ENCODE assay signal across 33 mouse cellular contexts in the genomic region with DNA sequence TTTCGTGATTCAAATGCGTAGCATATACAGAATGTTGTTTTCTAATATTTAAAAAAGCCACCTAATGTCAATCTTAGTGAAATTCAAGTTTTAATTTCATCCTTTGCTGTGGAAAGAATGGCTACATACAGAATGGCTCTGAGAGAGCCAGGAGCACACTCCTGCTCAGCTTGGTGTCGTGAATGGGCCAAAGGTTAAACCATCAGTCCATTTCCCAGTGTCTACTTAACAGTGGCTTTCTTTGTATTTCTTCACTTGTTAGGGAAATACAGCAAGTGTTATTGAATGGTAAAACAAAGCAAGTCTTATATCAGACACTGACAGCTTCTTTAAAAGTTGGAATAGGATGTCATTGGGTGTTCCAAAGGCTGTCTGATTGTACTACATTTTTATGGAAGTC.
DNase-seq lines count a peak whose midpoint lies in the region; ATAC-seq and TF ChIP-seq lines count a peak whose summit lies in the region.
"Had no signal": no experiment of that assay in that cellular context is flagged by ENCODE, and none has a peak within 500 bp of the region (broad histone marks: within the 10 kb centered on the region; RNA-seq: fewer than 3 reads in every experiment).

No protein-coding gene starts in this region.

- no peak overlapping the region for H3K9ac ChIP-seq in hindbrain, postnatal 0 days (replicated peaks; ENCODE audit: low read length)
- H3K9ac ChIP-seq in hindbrain, embryonic 13.5 days, result no peak overlapping the region
- no peak overlapping the region for H3K9ac ChIP-seq in neural tube, embryonic 11.5 days (ENCODE audit: low read length)
- H3K9ac ChIP-seq in neural tube, embryonic 15.5 days (replicated peaks), result no peak overlapping the region
- H3K9ac ChIP-seq: heart, embryonic 12.5 days; liver, embryonic 14.5 days; midbrain, embryonic 15.5 days; neural tube, embryonic 13.5 days; stomach, embryonic 15.5 days had no signal

- no peak overlapping the region for H3K4me2 ChIP-seq in hindbrain, postnatal 0 days (ENCODE audit: low read depth, low read length)
- H3K4me2 ChIP-seq in hindbrain, embryonic 13.5 days, result no peak overlapping the region
- no peak overlapping the region for H3K4me2 ChIP-seq in neural tube, embryonic 11.5 days (ENCODE audit: low read depth)
- H3K4me2 ChIP-seq in neural tube, embryonic 15.5 days, result no peak overlapping the region
- H3K4me2 ChIP-seq: heart, embryonic 12.5 days; midbrain, embryonic 15.5 days; neural tube, embryonic 13.5 days; stomach, embryonic 15.5 days had no signal

- no peaks in the 10 kb centered on the region for H3K9me3 ChIP-seq in hindbrain, postnatal 0 days (ENCODE audit: low read length)
- H3K9me3 ChIP-seq in hindbrain, embryonic 13.5 days, result no peaks in the 10 kb centered on the region
- H3K9me3 ChIP-seq in neural tube, embryonic 11.5 days (ENCODE audit: control insufficient read depth, low read length), result no peaks in the 10 kb centered on the region
- no peaks in the 10 kb centered on the region for H3K9me3 ChIP-seq in neural tube, embryonic 15.5 days (replicated peaks)
- H3K9me3 ChIP-seq: G1E; heart, embryonic 12.5 days; midbrain, embryonic 10.5 days; midbrain, embryonic 15.5 days; neural tube, embryonic 13.5 days; stomach, embryonic 15.5 days had no signal

- H3K4me3 ChIP-seq in hindbrain, postnatal 0 days (ENCODE audit: low read length), result no peak overlapping the region
- no peak overlapping the region for H3K4me3 ChIP-seq in hindbrain, embryonic 13.5 days
- no peak overlapping the region for H3K4me3 ChIP-seq in neural tube, embryonic 11.5 days (ENCODE audit: low read depth, low read length)
- H3K4me3 ChIP-seq in neural tube, embryonic 15.5 days (replicated peaks), result no peak overlapping the region
- H3K4me3 ChIP-seq: erythroblast, embryonic 14.5 days; gastrocnemius, adult 2 months; heart, embryonic 12.5 days; left cerebral cortex, adult 2 months; midbrain, embryonic 10.5 days; midbrain, embryonic 15.5 days; myocyte; neural tube, embryonic 13.5 days; stomach, embryonic 15.5 days had no signal

- no peaks in the 10 kb centered on the region for H3K36me3 ChIP-seq in hindbrain, postnatal 0 days (ENCODE audit: insufficient read depth, low read length)
- H3K36me3 ChIP-seq in hindbrain, embryonic 13.5 days, result no peaks in the 10 kb centered on the region
- H3K36me3 ChIP-seq in neural tube, embryonic 11.5 days (ENCODE audit: control insufficient read depth, insufficient read depth, low read length), result no peaks in the 10 kb centered on the region
- no peaks in the 10 kb centered on the region for H3K36me3 ChIP-seq in neural tube, embryonic 15.5 days
- H3K36me3 ChIP-seq: G1E; heart, embryonic 12.5 days; midbrain, embryonic 10.5 days; midbrain, embryonic 15.5 days; neural tube, embryonic 13.5 days; stomach, embryonic 15.5 days had no signal

- WGBS in hindbrain, postnatal 0 days, result 68% methylated on average over 3 of the region's 3 CpGs
- WGBS in hindbrain, embryonic 13.5 days, result 64% methylated on average over 3 of the region's 3 CpGs
- 58% methylated on average over 3 of the region's 3 CpGs for WGBS in neural tube, embryonic 11.5 days
- 61% methylated on average over 3 of the region's 3 CpGs for WGBS in neural tube, embryonic 15.5 days

- intact Hi-C loops in left cerebral cortex, postnatal 25 days (cut with DNase I), result no loop called here

- no peaks in the 10 kb centered on the region for H3K4me1 ChIP-seq in hindbrain, postnatal 0 days (ENCODE audit: insufficient read depth, low read length)
- peaks cover 4% of the 10 kb centered on the region; the same call in 1 of the 2 replicates for H3K4me1 ChIP-seq in hindbrain, embryonic 13.5 days (replicated peaks)
- H3K4me1 ChIP-seq in neural tube, embryonic 11.5 days (ENCODE audit: control insufficient read depth, insufficient read depth, low read length), result no peaks in the 10 kb centered on the region
- H3K4me1 ChIP-seq in neural tube, embryonic 15.5 days, result no peaks in the 10 kb centered on the region

- no peak for ATAC-seq in hindbrain, postnatal 0 days
- ATAC-seq in hindbrain, embryonic 13.5 days (ENCODE audit: low FRiP score), result no peak
- no peak; the same call in 1 of the 2 replicates for ATAC-seq in neural tube, embryonic 11.5 days (ENCODE audit: insufficient read depth, low FRiP score, low TSS enrichment)
- no peak for ATAC-seq in neural tube, embryonic 15.5 days (ENCODE audit: low FRiP score)
- ATAC-seq: forebrain, embryonic 16.5 days; intestine, embryonic 16.5 days; midbrain, embryonic 15.5 days; Patski had no signal

- H3K27me3 ChIP-seq in hindbrain, postnatal 0 days (ENCODE audit: insufficient read depth, low read length), result no peaks in the 10 kb centered on the region
- no peaks in the 10 kb centered on the region for H3K27me3 ChIP-seq in hindbrain, embryonic 13.5 days
- H3K27me3 ChIP-seq in neural tube, embryonic 11.5 days (ENCODE audit: control insufficient read depth, insufficient read depth, low read length), result no peaks in the 10 kb centered on the region
- H3K27me3 ChIP-seq in neural tube, embryonic 15.5 days (replicated peaks), result no peaks in the 10 kb centered on the region
- H3K27me3 ChIP-seq: heart, embryonic 12.5 days; midbrain, embryonic 15.5 days; neural tube, embryonic 13.5 days; Patski; stomach, embryonic 15.5 days had no signal

- no peak overlapping the region; the same call in 1 of the 2 replicates for H3K27ac ChIP-seq in hindbrain, postnatal 0 days
- H3K27ac ChIP-seq in hindbrain, embryonic 13.5 days, result no peak overlapping the region
- no peak overlapping the region for H3K27ac ChIP-seq in neural tube, embryonic 11.5 days (ENCODE audit: low read depth, low read length)
- H3K27ac ChIP-seq in neural tube, embryonic 15.5 days (replicated peaks), result no peak overlapping the region
- H3K27ac ChIP-seq: gastrocnemius, adult 2 months; left cerebral cortex, adult 2 months; liver, embryonic 14.5 days; midbrain, embryonic 10.5 days; midbrain, embryonic 15.5 days; neural tube, embryonic 13.5 days; stomach, embryonic 15.5 days had no signal

- no peak for TF ChIP-seq CTCF in hindbrain, postnatal 0 days (IDR thresholded peaks at IDR 0.05; ENCODE audit: low read depth)

- DNase-seq in hindbrain, postnatal 0 days (ENCODE audit: low spot score), result peak; percentile 12
- DNase-seq in neural tube, embryonic 11.5 days (ENCODE audit: low spot score), result peak; percentile 39
- DNase-seq in embryo, embryonic 10.5 days (ENCODE audit: low spot score), result peak; percentile 72
- no peak for DNase-seq in left cerebral cortex, postnatal 25 days (ENCODE audit: low spot score in 2 of 2)
- DNase-seq in lung, postnatal 14 days, result no peak
- DNase-seq: adrenal gland, postnatal 36 days; cerebellum, adult 2 months; cerebellum, postnatal 14 days; gastrocnemius, adult 2 months; gastrocnemius, postnatal 36 days; heart, adult 18-20 months; kidney, adult 9 months; kidney, postnatal 10 days; left cerebral cortex, postnatal 4 days; lung, adult 2 months; lung, postnatal 10 days; right cerebral cortex, postnatal 25 days; thymus, postnatal 36 days had no signal

Comparison
In these comparisons a context has a peak if more than half of its experiments do, and no peak if none do; other contexts are left out.
1. DNase-seq: peak in hindbrain, postnatal 0 days (single experiment), neural tube, embryonic 11.5 days (single experiment) and embryo, embryonic 10.5 days (single experiment); none in left cerebral cortex, postnatal 25 days (0 of 2) and lung, postnatal 14 days (single experiment).